Mouse (Mus musculus) T-helper 2 cell (primary cell): ENCODE measurements around the gene Pxn.
"Not testable (repeated sequence)": the region's sequence is repeated elsewhere in the genome, so short reads cannot be mapped to it uniquely, and the experiment has no call there.

ENCODE experiments used
- in situ Hi-C: fragments of 300-600 bp; cut with MboI, MseI; formaldehyde crosslinking; loops from one replicate; pipeline ENCODE4 v1.15.1; 2025; ENCODE audit warnings: high pct_unique_total_duplicates

Gene Pxn

DNA sequence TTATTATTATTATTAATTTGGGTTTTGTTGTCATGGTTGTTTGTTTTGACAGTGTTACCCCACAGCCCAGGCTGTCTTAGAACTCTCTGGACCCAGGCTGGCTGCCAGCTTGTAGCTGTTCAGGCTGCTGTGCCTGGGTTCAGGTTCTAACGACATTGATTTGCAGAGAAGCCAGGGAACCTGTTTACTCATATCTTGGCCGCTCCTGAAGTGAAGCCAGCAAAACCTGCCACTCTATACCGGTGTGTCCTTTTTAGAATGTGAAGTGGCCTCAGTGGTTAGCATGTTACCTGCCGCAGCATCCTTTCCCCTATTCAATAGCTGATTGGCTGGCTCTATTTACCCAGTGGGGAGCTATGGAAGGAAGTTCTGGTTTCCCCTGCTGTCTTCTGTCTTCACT lies 19.8 kb upstream of the Pxn start:
- in situ Hi-C loops, result no loop called here

DNA sequence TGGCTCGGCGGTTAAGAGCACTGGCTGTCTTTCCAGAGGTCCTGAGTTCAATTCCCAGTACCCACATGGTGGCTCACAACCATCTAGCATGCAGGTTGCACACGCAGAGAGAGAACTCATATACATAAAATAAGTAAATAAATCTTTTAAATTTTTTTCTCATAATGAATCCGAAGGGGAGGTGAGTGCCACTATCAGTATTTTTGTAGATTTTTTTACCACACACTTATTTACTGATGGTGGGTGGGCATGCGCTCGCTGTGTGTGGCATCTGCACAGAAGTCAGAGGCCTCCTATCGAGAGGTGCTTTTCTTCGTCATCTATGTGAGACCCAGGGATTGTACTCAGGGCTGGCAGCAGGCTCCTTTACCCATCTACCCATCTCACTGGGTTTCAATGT lies 19.1 kb upstream of the Pxn start:
- in situ Hi-C loops, result no loop called here

DNA sequence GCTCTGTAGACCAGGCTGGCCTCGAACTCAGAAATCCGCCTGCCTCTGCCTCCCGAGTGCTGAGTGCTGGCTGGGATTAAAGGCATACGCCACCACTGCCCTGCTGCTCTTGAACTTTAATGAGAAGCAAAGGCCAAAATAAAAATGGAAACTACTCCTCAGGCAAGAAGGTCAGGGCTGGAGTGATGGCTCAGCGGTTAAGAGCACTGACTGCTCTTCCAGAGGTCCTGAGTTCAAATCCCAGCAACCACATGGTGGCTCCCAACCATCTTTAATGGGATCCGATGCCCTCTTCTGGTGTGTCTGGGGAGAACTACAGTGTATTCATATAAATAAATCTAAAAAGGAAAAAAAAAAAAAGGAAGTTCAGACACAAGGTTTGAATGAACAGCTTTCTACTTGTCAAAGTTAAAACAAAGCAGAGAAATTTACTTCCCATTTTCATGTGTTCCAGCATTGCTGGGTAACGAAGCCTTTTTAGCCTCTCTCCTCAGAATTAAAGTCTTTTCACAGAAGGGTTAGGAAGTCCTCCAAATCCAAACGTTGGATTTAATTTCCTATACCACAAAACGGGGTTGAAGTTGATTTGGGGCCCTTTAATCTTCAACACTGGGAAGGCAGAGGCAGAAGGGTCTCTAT lies 18.4 kb upstream of the Pxn start:
- in situ Hi-C loops, result no loop called here

DNA sequence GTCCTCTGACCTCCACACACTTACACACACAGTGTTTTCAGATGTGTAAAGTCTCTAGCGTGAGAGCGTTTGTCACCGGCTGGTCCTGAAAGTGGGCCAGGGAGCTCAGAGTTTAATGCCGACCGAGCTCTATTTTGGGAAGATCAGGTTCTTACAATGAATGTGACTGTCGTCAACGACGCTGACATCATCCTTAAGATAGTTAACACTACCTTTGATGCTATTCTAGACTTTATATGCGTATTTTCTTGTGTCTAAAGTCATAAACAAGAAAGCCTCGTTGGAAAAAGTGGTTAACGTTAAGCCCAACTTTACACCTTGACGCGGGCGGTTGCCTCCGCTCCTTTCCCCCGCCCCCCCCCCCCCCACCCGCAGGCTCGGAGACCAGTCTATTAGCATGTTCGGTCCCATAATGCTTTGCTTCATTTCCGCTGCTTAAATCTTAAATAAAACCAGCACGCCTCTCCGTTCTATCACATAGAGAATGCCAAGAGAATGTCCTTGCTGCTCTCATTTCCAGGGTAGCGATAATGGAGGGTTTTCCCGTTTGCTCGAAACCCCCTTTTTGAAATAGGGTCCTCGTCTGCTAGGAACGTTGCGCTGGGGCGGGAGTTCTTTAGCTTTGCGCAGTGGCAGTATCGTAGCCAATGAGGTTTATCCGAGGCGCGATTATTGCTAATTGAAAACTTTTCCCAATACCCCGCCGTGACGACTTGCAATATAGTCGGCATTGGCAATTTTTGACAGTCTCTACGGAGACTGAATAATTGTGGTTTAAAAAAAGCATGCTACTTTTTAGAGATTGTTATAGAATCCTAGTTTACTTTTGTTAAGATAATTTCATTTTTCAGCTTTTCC lies 17.4 kb upstream of the Pxn start:
- in situ Hi-C loops, result no loop called here

DNA sequence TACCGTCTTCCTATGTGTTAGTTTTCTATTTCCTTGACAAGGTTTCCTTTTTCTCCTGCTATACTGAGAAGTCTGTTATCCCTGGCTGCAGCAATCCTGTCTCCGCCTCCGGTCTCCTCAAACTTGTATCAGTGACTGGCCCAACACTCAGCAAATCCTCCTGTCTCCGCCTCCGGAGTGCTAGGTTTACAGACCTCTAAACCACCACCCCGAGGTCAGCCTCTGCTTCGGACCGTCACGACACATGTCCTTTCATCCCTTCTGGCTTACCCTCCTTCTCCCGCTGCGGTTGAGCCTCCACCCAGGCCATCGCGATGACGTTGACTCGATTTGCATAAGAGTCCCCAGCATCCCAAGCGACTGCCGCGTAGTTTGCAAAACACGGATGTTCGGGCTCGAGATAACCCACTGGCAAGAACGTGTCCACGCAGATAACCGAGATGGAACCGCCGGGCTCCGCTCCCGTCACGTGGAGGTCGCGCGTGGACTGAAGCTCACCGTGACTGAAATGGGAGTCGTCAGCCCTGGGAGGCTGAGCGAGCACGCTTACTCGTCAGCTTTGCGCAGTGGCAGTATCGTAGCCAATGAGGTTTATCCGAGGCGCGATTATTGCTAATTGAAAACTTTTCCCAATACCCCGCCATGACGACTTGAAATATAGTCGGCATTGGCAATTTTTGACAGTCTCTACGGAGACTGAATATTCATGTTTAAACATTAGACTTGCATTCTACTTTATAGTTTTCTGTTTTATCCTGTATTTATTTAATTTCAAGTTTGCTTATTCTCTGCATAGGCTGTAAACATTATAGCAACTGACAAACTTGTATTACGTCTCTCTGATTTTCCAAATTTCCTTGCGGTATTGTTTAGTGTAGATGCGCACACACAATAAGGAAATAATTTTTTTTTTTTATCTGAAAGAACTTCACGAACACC lies 16.5 kb upstream of the Pxn start:
- in situ Hi-C loops, result no loop called here

DNA sequence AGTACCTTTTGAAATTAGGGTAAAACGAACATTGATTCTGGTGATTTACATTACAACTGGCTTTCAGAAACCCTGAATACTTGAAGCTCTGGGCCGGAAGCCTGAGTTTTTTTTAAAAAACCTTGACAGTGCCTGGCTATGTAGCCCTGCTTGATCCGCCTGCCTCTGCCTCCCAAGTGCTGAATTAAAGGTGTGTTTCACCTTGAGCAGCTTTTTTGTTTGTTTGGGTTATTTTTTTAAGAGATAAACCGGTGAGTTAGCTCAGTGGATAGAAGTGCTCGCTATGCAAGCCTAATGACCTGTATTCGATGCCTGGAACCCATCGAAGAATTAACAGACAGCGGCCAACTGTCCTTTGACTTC lies 15.9 kb upstream of the Pxn start:
- in situ Hi-C loops, result no loop called here

DNA sequence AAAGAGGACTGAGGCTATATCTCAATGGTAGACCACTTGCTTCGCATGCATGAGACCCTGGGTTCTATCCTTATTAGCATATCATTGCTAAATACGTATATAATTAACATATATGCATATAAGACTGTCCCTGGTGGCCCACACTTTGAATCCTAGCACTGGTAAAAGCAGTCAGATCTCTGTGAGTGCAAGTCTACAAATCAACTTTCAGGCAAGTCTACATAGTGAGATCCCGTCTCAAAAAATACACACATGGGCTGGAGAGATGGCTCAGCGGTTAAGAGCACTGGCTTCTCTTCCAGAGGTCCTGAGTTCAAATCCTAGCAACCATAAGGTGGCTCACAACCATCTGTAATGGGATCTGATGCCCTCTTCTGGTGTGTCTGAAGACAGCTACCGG lies 15.4 kb upstream of the Pxn start:
- in situ Hi-C loops, result no loop called here

DNA sequence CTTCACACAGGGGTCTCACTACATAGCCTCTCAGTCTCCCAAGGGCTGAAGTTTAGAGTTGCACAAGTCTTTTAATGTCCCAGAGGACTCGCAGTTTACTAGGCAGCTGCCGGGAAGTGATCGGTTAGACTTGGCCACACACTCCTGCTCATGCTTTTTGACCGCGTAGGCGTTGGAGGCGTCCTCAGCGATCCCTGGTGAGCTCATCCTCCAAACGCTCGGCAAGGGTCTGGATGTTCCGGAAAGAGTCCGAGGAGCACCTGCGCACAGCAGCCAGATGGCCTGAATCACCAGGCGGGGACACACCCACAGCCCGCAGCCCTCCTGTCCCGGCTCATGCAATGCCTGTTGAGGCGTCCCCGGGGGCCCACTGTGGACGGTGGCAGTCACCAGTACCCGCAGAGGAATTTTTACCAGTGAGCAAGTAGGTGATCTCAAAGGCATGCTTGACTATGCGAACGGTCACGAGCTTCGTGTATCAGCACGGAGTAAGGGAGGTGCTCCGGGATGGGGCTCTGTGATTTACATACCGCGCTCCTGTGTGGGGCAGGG lies 14.6 kb upstream of the Pxn start:
- in situ Hi-C loops, result no loop called here

DNA sequence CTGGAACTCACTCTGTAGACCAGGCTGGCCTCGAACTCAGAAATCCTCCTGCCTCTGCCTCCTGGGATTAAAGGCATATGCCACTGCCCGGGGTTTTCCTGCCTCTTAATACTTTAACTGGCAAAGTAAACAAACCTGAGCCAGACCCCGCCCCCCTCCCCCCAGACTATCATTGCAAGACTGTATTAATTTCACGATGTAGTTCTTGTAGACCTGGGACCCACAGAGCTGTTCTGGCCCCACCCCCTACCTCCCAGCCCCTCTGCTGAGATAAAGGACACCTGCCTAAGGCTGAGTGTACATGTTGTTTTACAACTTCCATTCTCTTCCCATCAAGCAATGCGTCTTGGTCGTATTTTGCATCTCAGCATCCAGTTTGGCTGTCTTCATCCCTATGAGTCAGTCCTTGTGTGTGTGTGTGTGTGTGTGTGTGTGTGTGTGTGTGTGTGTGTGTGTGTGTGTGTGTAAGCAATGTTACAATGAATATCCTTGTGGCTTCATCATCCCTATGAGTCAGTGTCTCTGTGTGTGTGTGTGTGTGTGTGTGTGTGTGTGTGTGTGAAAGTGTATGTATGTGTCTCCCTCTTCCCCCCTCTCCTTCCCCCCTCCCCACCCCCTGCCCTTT lies 13.7 kb upstream of the Pxn start:
- in situ Hi-C loops, result no loop called here

DNA sequence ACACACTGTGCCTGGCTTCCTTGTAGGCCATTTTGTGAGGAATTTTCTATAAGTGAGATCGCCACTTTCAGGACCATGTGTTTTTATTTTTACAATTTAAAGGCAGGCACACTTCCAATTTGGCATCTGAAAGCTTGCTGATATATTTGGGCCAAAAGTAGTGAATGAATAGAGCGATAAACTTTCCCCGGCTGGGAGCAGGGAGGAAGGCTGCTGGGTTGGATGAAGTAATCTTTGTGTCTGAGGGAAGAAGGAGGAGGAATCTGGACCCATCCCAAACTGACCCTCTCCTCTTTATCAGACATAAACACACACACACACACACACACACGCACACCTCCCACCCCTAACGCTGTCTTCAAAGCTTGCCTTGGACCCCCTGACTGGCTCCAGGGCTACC lies 13.0 kb upstream of the Pxn start:
- in situ Hi-C loops, result no loop called here

DNA sequence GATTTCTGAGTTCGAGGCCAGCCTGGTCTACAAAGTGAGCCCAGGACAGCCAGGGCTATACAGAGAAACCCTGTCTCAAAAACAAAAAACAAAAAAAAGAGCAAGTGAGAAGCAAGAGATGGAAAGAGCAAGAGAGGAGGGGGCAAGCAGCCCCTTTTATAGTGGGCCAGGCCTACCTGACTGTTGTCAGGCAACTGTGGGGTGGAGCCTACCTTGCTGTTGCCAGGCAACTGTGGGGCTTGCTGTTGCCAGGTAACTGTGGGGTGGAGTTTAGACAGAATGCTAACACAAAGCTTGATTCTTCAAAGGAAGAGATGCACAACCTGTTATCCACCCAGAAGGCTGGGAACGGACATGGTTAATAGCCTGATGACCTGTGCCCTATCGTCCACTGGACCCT lies 10.9 kb upstream of the Pxn start:
- in situ Hi-C loops, result not testable (repeated sequence)

DNA sequence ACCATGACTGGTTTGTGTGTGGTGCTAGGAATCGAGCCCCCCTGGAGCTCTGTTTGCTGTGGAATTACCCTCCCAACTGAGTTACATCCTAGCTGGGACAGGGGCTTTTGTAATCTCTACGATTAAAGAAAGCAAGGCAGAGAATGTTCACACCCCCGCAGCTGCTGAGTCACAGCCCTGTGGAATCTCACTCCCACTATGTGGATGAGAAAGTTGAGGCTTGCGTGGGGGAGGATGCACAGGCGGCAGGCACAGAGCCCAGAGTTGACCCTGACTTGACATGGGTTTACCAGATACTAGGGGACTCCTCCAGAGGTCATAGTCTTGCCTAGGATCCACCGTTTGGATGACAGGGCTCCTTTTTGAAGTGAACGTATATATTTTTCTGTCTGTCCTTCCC lies 9.4 kb upstream of the Pxn start:
- in situ Hi-C loops, result no loop called here

DNA sequence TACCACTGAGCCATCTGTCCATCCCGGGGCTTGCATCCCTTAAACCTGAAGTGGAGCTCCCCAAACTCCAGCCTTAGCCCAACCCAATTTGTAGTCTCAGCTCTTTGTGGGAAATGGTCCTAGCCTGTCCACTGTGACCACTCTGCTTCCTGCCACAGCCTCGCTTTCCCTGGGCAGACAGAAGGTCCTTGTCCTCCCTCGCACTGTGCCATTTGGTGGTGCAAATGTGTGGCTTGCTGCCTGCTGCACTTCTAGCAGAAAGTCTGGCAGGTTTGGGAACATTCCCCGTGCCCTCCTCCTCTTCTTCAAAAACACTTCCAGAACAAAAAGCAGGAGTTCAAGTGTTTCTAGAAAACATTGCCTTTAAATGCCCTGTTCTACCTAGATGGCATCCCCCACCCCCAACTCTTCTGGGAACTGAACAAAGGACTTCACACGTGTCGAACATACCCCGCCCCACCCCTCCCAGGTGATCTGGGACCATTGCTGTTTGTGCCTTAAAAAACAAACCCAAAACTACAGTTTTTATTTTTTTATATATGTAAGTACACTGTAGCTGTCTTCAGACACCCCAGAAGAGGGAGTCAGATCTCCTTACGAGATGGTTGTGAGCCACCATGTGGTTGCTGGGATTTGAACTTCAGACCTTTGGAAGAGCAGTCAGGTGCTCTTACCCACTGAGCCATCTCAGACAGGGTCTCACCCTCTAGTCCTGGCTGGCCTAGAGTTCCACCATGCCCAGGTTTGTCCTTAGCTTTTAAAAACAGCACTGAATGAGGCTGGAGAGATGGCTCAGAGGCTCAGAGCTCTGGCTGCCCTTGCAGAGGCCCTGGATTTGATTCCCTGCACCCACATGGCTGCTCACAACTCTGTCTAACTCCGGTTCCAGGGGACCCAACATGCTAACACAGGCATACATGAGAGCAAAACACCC lies 7.9 kb upstream of the Pxn start:
- in situ Hi-C loops, result no loop called here

DNA sequence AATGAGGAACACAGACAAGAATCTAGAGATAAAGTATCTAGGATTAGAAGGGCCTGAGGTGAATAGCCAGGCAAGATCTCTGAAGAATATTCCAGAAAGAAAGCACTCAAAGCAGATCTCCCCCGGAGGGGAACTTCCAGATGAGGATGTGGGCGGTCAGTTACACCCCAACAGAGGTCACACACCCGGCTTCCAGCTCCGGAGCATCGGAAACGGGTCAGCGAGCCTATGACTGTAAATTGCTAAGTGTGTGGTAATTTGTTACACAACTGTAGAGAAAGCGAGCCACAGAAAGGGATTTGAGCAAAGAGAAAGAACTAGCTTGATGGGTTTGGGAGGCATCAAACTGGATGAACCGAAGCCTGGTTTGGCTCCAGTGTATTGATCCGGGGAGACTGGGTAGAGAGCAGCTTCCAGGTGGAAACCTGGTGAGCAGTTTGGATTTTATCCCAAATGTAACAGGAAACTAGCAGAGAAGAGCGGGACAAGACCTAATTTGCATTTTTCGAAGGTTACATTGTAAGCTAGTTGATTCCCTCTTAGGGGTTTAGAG lies 6.0 kb upstream of the Pxn start:
- in situ Hi-C loops, result loop anchor here (5.0 kb wide), 2 partner anchors 42 to 122 kb away; no protein-coding TSS in a partner anchor

DNA sequence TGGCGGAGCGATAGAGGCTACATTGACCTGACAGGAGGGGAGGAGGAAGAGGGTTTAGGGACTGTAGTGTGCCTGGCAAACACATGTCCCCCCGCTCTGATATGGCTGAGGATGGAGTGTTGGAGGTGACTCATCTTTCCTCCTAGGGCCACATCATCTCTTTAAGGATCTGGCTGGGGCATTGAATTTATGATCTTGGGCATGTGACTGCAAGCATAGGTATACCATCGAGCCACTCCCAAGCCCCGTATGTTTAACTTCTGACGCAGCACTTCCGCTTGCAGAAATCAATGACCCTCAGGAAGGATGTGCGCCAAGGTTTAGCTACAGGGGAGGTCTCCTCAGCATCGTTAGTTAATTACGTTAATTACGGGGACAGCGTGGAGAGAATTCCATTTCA lies 3.4 kb upstream of the Pxn start:
- in situ Hi-C loops, result loop anchor here (5.0 kb wide), 2 partner anchors 39 to 119 kb away; no protein-coding TSS in a partner anchor

DNA sequence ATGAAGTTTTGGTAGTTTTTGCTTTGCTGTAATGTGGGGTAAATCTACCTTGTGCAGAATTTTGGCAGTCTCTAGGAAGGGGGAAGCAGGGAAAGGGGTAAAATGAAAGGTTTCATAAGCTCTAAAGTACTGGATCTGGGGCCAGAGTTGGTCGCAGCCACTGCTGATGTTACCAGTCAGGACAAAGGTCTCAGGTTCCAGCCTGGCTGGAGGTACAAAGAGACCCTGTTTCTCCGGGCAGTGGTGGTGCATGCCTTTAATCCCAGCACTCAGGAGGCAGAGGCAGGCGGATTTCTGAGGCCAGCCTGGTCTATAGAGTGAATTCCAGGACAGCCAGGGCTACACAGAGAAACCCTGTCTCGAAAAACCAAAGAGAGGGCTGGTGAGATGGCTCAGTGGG lies 859 bp upstream of the Pxn start:
- in situ Hi-C loops, result not testable (repeated sequence)

DNA sequence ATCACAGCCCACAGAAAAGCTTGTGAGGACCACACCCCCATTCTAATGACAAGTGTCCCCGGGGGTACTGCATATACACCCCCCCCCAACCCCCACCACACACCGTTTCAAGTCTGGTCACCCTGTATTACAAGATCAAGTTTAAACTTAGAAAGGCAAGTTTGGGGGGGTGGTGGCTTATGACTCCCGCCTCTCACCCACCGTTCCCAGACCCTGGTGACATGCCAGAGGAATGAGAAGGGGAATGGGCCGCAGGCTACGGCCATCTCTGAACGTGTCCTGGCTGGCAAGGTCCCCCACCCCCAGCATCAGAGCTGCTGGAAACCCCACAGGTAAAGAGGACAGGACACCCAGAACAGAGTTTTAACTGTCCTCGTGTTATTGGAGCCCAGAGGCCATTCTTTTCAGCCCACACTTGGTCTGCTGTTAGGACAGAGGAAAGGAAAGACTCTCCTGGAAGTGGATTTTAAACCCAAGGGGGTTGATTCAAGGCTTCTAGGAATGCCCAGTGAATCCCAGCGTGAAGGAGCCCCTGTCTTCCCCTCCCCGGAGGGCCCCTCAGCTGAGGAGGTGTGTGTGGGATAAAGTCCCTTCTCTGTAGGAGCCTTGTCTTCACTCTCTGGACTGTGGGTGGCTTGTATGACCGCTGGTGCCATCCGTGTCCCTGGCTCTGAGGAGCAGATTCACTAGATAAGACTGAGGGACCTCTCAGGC lies 948 bp downstream of the Pxn start:
- in situ Hi-C loops, result no loop called here

DNA sequence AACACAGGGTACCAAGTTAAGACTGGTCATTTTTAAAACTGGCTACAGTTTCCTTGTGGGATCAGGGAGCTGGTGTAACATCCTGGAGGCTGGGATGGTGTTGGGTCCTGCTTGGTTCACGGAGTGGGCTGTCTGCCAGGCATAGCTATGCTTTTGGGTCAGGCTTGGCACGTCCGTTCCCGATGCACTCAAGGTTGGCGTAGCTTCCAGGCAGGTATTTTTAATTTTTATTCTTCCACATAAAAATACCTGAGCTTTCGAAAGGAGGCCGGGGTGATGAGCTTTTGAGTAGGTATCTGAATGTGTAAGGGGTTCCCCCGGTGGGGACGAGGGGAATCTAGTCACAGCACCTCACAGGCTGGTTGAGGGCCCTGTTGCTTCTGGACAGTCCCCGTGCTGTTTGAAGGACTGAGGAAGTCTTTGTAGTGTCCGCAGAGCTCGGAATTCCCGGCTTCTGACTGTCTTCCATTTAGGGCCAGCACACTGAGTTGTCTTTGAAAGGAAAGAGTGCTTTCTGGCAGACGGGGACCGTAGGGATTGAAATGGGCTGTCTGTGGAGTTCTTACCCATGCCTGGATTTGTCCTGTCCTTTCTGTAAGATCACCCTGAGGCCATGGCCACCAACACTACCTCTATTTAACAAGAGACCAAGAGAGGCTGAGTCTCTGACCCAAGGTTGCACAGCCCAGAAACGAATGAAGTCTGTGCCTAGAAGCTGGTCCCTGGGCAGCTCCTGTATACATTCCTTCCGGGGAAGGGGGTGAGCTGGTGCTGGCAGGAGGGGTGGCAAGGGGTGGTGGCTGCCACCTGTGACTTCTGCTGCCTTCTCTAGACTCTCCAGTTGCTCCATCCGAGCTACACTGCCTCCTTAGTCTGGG lies 1.7 kb downstream of the Pxn start:
- in situ Hi-C loops, result no loop called here

DNA sequence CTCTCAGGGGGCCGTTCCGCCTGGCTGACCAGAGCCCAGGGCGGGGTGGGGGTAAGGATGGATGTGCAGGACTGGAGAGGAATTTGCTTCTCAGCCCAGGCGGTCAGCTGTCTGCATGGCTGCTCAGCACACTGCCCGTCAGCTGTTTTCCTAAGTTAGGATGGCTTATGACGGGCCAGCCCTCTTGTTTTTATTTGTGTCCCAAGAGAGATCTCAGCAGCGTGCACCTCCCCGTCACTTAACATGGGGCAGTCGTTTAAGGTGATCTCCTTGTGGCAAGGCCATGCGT lies 2.3 kb downstream of the Pxn start:
- in situ Hi-C loops, result no loop called here
